Mouse (Mus musculus) T-helper 2 cell (primary cell): ENCODE measurements around the gene BC067074.
"Not testable (repeated sequence)": the region's sequence is repeated elsewhere in the genome, so short reads cannot be mapped to it uniquely, and the experiment has no call there.

Experiments used
- in situ Hi-C: fragments of 300-600 bp; cut with MboI, MseI; formaldehyde crosslinking; loops from one replicate; pipeline ENCODE4 v1.15.1; 2025; ENCODE audit warnings: high pct_unique_total_duplicates

Gene BC067074

GRCm38 (mm10) chr13:113373291-113374083, 80.5 kb downstream of the BC067074 start:
- in situ Hi-C loops: no loop called here

- in situ Hi-C loops: no loop called here
Observed at GRCm38 (mm10) chr13:113374084-113374405, 81.1 kb downstream of the BC067074 start.

- in situ Hi-C loops: no loop called here
Observed at GRCm38 (mm10) chr13:113377631-113378030, 84.7 kb downstream of the BC067074 start.

GRCm38 (mm10) chr13:113378980-113379410, 86.0 kb downstream of the BC067074 start:
- in situ Hi-C loops: no loop called here

GRCm38 (mm10) chr13:113379766-113380309, 86.9 kb downstream of the BC067074 start:
- in situ Hi-C loops: no loop called here

GRCm38 (mm10) chr13:113381710-113382109, 88.8 kb downstream of the BC067074 start:
- in situ Hi-C loops: no loop called here

- in situ Hi-C loops: no loop called here
Observed at GRCm38 (mm10) chr13:113382201-113382600, 89.2 kb downstream of the BC067074 start.

- in situ Hi-C loops: not testable (repeated sequence)
Observed at GRCm38 (mm10) chr13:113382770-113383169, 89.8 kb downstream of the BC067074 start.

- in situ Hi-C loops: no loop called here
Observed at GRCm38 (mm10) chr13:113393386-113393785, 100.4 kb downstream of the BC067074 start.

GRCm38 (mm10) chr13:113394591-113394990, 101.6 kb downstream of the BC067074 start:
- in situ Hi-C loops: no loop called here

GRCm38 (mm10) chr13:113397006-113397520, 104.1 kb downstream of the BC067074 start:
- in situ Hi-C loops: no loop called here

- in situ Hi-C loops: loop anchor here (10.0 kb wide), 1 partner anchor 57 kb away; no protein-coding TSS in a partner anchor
Observed at GRCm38 (mm10) chr13:113401373-113402010, 108.5 kb downstream of the BC067074 start.

GRCm38 (mm10) chr13:113403706-113404105, 110.7 kb downstream of the BC067074 start:
- in situ Hi-C loops: loop anchor here (10.0 kb wide), 1 partner anchor 59 kb away; no protein-coding TSS in a partner anchor

GRCm38 (mm10) chr13:113404172-113404571, 111.2 kb downstream of the BC067074 start:
- in situ Hi-C loops: loop anchor here (10.0 kb wide), 1 partner anchor 59 kb away; no protein-coding TSS in a partner anchor

- in situ Hi-C loops: loop anchor here (10.0 kb wide), 1 partner anchor 65 kb away; no protein-coding TSS in a partner anchor
Observed at GRCm38 (mm10) chr13:113409941-113410340, 117.0 kb downstream of the BC067074 start.

GRCm38 (mm10) chr13:113415527-113415926, 122.6 kb downstream of the BC067074 start:
- in situ Hi-C loops: no loop called here

GRCm38 (mm10) chr13:113416986-113417385, 124.0 kb downstream of the BC067074 start:
- in situ Hi-C loops: no loop called here

GRCm38 (mm10) chr13:113417757-113418483, 125.0 kb downstream of the BC067074 start:
- in situ Hi-C loops: no loop called here

- in situ Hi-C loops: no loop called here
Observed at GRCm38 (mm10) chr13:113418632-113419031, 125.7 kb downstream of the BC067074 start.

GRCm38 (mm10) chr13:113421472-113421871, 128.5 kb downstream of the BC067074 start:
- in situ Hi-C loops: no loop called here

GRCm38 (mm10) chr13:113423825-113424224, 130.9 kb downstream of the BC067074 start:
- in situ Hi-C loops: no loop called here

GRCm38 (mm10) chr13:113425907-113426306, 132.9 kb downstream of the BC067074 start:
- in situ Hi-C loops: no loop called here
